Mouse (Mus musculus) liver, embryonic 14.5 days (tissue): ENCODE data around the gene Zyg11b.

Experiments
- CTCF ChIP-seq: IDR thresholded peaks from 2 replicates; pipeline ENCODE4 v1.5.1; 2016; ENCODE audit warnings: antibody characterized with exemption, low read depth, control low read depth
- EP300 ChIP-seq: IDR thresholded peaks from 2 replicates; pipeline ENCODE4 v1.6.1; 2016; ENCODE audit warnings: antibody characterized with exemption, low read depth

- TF ChIP-seq CTCF: no peak
- no peak for TF ChIP-seq EP300
Observed at GRCm38 (mm10) chr4:108249314-108249713, 51.6 kb downstream of the Zyg11b start.
